Mouse (Mus musculus): ENCODE results near the gene Gaa. TPM values are rescaled to one million over a fixed set of nuclear protein-coding genes. Genes with fewer than 3 reads are reported as not detected.

The Gaa gene
- polyA plus RNA-seq, 1 experiment: 161 TPM

- no peak for DNase-seq (ENCODE audit: low read depth)
These were observed 33.3 kb downstream of the Gaa start for GRCm38 (mm10) chr11:119300986-119301385.

DNA sequence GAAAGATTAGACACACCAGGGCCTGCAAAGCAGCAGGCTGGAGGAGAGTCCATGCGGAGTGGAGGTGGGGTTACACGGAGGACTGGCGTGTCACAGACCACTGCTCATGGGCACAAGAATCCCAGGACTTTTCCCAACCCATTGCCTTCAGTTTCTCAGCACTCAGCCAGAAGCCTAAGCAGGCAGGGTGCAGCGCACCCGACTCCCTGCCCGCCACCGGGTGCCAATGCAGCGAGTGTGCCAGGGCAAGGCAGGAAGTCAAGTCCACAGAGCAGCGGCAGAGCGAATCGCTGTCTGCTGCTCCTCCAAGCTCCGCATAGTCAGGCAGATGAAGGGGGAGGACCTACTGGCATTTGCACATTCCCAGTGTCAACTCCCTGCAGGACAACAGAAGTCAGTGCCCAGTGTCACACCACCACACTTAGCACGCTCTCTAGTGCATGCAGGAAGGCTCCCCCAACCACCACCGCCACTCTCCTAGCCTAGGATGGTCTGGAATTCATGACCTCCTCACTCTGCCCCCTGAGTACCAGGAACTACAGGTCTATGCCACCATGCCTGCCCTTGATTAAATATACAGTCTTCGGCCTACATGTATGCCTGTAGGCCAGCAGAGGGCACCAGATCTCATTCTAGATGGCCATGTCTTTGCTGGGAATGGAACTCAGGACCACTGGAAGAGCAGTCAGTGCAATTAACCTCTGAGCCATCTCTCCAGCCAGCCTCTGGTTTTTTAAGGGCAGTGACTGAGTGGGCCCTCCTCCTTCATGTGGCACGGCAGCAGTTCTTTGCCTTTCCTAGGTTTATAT lies 37.4 kb downstream of the Gaa start:
- no peak for DNase-seq (ENCODE audit: low read depth)

GRCm38 (mm10) chr11:119306762-119307657 lies 39.3 kb downstream of the Gaa start:
- peak; percentile 73 for DNase-seq (ENCODE audit: low read depth)

GRCm38 (mm10) chr11:119307658-119307867 lies 39.9 kb downstream of the Gaa start, which contains the start of gene Card14:
Gene Card14 (plus strand): TSS chr11:119307768.
- DNase-seq (ENCODE audit: low read depth): no peak

- DNase-seq (ENCODE audit: low read depth): no peak
These were observed 40.2 kb downstream of the Gaa start for GRCm38 (mm10) chr11:119307916-119308315.

DNA sequence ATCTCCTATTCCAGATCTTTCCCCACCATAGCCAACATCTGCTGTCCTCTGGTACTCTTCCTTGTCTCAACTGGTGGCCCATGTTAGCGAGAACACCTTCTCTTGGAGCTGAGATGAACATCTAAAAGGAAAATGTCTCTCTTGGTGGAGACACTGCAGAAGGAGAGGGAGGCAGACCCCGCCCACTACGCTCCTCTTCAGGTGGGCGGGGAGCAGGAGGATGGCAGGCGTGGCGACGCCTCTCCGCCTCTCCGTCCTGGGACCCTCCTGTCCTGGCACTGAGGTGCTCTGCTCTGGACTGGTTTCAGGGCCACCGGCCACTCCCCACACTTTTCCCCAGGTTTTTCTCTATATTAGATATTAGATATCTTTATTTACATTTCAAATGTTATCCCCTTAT lies 42.9 kb downstream of the Gaa start:
- DNase-seq (ENCODE audit: low read depth): no peak

DNA sequence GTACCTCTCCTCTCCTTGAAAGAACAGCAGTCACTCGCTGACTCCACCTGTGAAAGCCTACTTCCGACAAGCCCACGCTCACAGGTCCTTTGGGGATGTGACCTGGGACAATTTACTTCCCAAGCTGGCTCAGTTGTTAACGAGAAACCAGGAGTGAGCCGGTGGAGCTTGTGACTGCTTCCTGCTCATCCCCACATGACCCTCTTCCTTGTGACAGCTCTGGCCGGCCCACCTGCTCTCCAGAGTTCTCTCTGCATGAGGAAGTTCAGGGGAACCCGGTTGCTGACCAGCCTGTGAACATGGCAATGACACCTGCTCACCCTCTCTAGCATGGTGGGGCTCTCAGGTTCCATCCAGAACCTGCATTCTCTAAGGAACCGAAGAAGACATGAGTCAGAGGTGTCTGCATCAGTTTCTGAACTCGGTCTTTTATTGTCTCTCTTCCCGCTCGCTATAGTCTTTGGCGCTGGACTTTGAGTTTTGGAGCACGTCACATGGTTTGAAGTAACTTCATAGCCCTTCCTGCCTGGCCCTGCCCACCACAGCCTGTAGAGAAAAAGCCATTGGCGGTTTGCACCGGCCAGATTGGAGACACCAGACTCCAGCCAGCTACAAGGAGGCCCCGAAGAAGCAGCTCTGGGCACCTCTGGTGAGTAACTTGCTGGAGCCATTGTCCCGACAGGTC lies 46.7 kb downstream of the Gaa start:
- no peak for DNase-seq (ENCODE audit: low read depth)

DNA sequence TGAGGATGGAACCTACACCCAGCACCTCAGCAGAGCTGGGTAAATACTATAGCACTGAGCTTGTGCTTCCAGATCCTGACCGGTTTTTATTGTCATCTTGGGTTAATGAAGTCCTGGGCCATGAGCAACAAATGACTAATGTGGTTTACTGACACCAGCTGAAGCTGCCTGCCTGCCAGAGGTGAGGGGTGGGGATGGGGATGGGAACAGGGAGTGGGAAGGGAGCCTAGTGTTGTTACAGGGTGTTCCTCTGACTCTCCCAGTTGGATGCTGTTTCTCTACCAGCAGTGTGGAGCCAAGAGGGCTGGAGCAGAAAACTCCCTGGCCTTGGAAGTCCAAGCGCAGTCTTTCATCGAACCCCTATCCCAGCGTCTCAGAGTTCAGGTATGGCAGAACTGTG lies 49.0 kb downstream of the Gaa start:
- DNase-seq (ENCODE audit: low read depth): no peak

DNA sequence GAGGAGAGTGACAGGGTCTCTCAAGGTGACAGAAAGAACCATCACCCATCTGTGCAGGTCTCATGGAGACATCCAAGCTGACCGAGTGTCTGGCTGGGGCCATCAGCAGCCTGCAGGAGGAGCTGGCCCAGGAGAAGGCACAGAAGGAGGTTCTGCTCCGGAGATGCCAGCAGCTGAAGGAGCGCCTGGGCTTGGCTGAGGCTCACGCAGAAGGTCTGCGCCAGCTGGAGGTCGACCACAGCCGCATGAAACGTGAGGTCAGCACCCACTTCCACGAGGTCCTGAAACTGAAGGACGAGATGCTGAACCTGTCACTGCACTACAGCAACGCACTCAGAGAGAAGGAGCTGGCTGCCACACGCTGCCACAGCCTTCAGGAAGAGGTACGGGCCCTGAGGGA lies 54.8 kb downstream of the Gaa start:
- DNase-seq (ENCODE audit: low read depth): no peak

DNA sequence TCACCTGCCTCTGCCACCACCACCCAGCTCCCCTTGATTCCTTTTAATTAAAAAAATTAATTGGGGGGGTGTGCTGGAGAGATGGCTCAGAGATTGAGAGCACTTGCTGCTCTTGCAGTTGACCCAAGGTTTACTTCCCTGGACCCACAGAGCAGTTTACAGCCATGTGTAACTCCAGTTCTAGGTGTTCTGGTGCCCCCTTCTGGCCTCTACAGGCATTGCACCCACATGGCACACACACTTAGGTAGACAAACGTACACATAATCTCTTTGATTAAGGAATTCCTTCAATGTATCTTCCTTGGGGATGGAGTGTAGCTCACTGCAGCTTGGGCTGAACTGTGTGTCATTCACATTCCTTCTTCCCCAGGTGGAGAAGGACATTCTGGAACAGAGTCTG lies 57.4 kb downstream of the Gaa start:
- DNase-seq (ENCODE audit: low read depth): no peak

DNA sequence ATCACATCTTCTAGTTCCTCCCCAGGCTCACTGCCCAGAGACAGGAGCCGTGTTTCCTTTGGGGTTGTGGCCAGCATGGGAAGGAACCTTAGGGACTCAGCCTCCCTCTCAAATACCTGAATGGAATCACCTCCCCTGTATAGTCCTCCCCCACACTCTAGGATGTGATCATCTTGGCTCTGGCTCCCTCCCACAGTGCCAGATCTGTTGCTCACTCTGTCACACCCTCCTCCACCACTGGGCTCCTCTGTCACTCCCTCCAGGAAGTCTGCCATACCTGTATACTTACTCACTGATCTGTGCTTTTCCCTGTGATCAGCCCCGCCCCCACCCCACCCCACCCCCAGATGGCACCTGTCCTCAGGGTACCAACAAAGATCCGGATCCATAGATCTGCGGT lies 62.9 kb downstream of the Gaa start:
- peak; percentile 31 for DNase-seq (ENCODE audit: low read depth)

GRCm38 (mm10) chr11:119331970-119332369 lies 64.3 kb downstream of the Gaa start:
- no peak for DNase-seq (ENCODE audit: low read depth)

Other genes with a start within 250 kb of the Gaa start
- gene Cbx2, start 244.9 kb upstream of the Gaa start, polyA plus RNA-seq (2012; rRNA removed): 2.9 TPM in 2 replicates
- gene Cbx8, start 226.9 kb upstream of the Gaa start, polyA plus RNA-seq (2012; rRNA removed): 3.8 and 5.0 TPM in 2 replicates
- 13.2 and 13.3 TPM in 2 replicates for gene Cbx4, start 181.7 kb upstream of the Gaa start, polyA plus RNA-seq (2012; rRNA removed)
- gene Tbc1d16, start 39.4 kb upstream of the Gaa start, polyA plus RNA-seq (2012; rRNA removed): 10.5 and 10.6 TPM in 2 replicates
- 2.0 and 4.1 TPM in 2 replicates for gene Ccdc40, start 39.3 kb upstream of the Gaa start, polyA plus RNA-seq (2012; rRNA removed)
- gene Eif4a3, start 32.2 kb downstream of the Gaa start, polyA plus RNA-seq (2012; rRNA removed): 104 and 113 TPM in 2 replicates
- 2.3 and 3.0 TPM in 2 replicates for gene Card14, start 39.9 kb downstream of the Gaa start, polyA plus RNA-seq (2012; rRNA removed)
- 33.4 and 34.8 TPM in 2 replicates for gene Sgsh, start 87.6 kb downstream of the Gaa start, polyA plus RNA-seq (2012; rRNA removed)
- gene Slc26a11, start 87.7 kb downstream of the Gaa start, polyA plus RNA-seq (2012; rRNA removed): 19.6 and 21.2 TPM in 2 replicates
- gene Rnf213, start 125.2 kb downstream of the Gaa start, polyA plus RNA-seq (2012; rRNA removed): 21.2 and 24.2 TPM in 2 replicates
- 18.3 TPM in 2 replicates for gene Endov, start 223.5 kb downstream of the Gaa start, polyA plus RNA-seq (2012; rRNA removed)